Mouse (Mus musculus) urinary bladder, postnatal 4 days (tissue): ENCODE measurements at regions not wholly inside any gene's neighbourhood (a gene's known extent, or its start where the extent isn't known, plus 50 kb on each side); places are given as distances from the start of the nearest gene placed in this dataset.

Experiments used
- DNase-seq, 2 experiments: peaks; one replicate each; pipeline ENCODE4 v3.0.0; 2021 to 2022; ENCODE audit warnings: low spot score in 2 of 2

- DNase-seq = no peak
Observed at GRCm38 (mm10) chr7:133469106-133469505, 132.9 kb downstream of the Tex36 start.

GRCm38 (mm10) chr7:133468346-133468745 is 133.6 kb downstream of the Tex36 start:
- no peak for DNase-seq

- DNase-seq = no peak
Observed at GRCm38 (mm10) chr7:133467579-133467978, 134.4 kb downstream of the Tex36 start.

- DNase-seq = no peak
Observed at GRCm38 (mm10) chr7:133459306-133459705, 142.7 kb downstream of the Tex36 start.

- no peak for DNase-seq
Observed at GRCm38 (mm10) chr7:133457436-133458324, 144.3 kb downstream of the Tex36 start.

- peak in 1 of 2 experiments; percentile 56 for DNase-seq
Observed at GRCm38 (mm10) chr7:133450246-133450645, 151.7 kb downstream of the Tex36 start.

GRCm38 (mm10) chr7:133447079-133447478 is 154.9 kb downstream of the Tex36 start:
- DNase-seq = no peak

GRCm38 (mm10) chr7:133441661-133442060 is 160.3 kb downstream of the Tex36 start:
- DNase-seq = no peak

- no peak for DNase-seq
Observed at GRCm38 (mm10) chr7:133441169-133441568, 160.8 kb downstream of the Tex36 start.

GRCm38 (mm10) chr7:133440711-133441110 is 161.2 kb downstream of the Tex36 start:
- no peak for DNase-seq

GRCm38 (mm10) chr7:133440086-133440485 is 161.9 kb downstream of the Tex36 start:
- DNase-seq = no peak

GRCm38 (mm10) chr7:133438631-133439030 is 163.3 kb downstream of the Tex36 start:
- no peak for DNase-seq

- DNase-seq = no peak
Observed at GRCm38 (mm10) chr7:133437866-133438265, 164.1 kb downstream of the Tex36 start.

- DNase-seq = no peak
Observed at GRCm38 (mm10) chr7:133435596-133436357, 166.2 kb downstream of the Tex36 start.

- no peak for DNase-seq
Observed at GRCm38 (mm10) chr7:133434027-133434820, 167.7 kb downstream of the Tex36 start.

- DNase-seq = no peak
Observed at GRCm38 (mm10) chr7:133432343-133432742, 169.6 kb downstream of the Tex36 start.

- no peak for DNase-seq
Observed at GRCm38 (mm10) chr7:133402072-133402471, 199.9 kb downstream of the Tex36 start.

- no peak for DNase-seq
Observed at GRCm38 (mm10) chr7:133400691-133401090, 201.3 kb downstream of the Tex36 start.

- DNase-seq = no peak
Observed at GRCm38 (mm10) chr7:133388716-133389115, 213.2 kb downstream of the Tex36 start.

GRCm38 (mm10) chr7:133382032-133382712 is 219.8 kb downstream of the Tex36 start:
- DNase-seq = no peak

- no peak for DNase-seq
Observed at GRCm38 (mm10) chr7:133379373-133379772, 222.6 kb downstream of the Tex36 start.
